Mouse (Mus musculus) cerebellum, adult 11 months (tissue): ENCODE data around the gene Ubr7.
A peak's percentile ranks its signal among the peaks of the same experiment; 100 is the strongest.

Experiments
- DNase-seq: peaks from one replicate; pipeline ENCODE4 v3.0.0; 2022

Gene Ubr7

GRCm38 (mm10) chr12:102743589-102744574 is 13.9 kb upstream of the Ubr7 start, which contains the start of the genes Moap1 and Tmem251:
Moap1 (minus strand) TSS chr12:102743661.
Tmem251 (plus strand) TSS chr12:102743762.
- peak; percentile 86 for DNase-seq

GRCm38 (mm10) chr12:102744839-102745238 is 12.9 kb upstream of the Ubr7 start:
- DNase-seq, result no peak

DNA sequence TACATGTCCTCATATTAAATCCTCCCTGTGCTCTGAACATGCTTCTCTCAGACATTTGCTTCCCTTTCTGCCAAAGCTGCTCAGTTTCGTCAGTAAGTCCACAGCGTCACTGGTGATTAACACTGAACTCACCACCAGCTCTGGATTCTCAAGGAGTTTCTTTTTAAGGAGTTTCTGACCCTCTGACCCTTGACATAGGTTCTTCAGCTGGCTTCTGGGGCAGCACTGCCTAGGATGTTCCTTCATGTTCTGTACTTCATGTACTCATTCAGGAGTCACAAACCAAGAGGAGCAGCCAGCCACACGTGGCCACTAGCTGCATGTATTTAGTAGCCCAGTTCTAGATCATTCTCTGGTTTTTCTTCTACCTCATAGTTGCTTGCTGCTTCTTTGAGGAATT is 9.5 kb upstream of the Ubr7 start:
- no peak for DNase-seq

GRCm38 (mm10) chr12:102756304-102756703 is 1.5 kb upstream of the Ubr7 start:
- DNase-seq, result peak; percentile 33

GRCm38 (mm10) chr12:102757055-102757688 is 595 bp upstream of the Ubr7 start:
- no peak for DNase-seq

DNA sequence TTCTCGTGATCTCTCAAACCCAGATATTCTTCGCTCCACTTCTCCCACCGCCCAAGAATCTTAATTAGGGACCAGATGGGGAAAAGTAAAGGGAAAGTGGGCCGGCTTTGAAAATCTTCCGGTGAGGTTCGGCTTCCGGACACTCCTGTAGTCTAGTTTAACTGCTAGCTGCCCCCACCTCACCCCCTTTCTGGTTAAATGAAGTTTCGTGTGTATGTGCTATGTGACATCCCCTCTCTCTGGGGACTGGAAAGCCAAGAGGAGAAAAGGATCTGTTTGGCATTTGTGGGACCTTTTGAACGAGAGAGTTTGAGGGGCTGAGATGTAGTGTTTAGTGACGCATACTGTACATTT is 613 bp downstream of the Ubr7 start, which contains the start of gene Gm20604:
Gene Gm20604 (minus strand): TSS at position 270 of the 354 bp plus-strand sequence.
- DNase-seq, result no peak

GRCm38 (mm10) chr12:102758936-102759335 is 1.2 kb downstream of the Ubr7 start:
- no peak for DNase-seq

- DNase-seq, result no peak
Observed at GRCm38 (mm10) chr12:102761668-102762067, 3.9 kb downstream of the Ubr7 start.

DNA sequence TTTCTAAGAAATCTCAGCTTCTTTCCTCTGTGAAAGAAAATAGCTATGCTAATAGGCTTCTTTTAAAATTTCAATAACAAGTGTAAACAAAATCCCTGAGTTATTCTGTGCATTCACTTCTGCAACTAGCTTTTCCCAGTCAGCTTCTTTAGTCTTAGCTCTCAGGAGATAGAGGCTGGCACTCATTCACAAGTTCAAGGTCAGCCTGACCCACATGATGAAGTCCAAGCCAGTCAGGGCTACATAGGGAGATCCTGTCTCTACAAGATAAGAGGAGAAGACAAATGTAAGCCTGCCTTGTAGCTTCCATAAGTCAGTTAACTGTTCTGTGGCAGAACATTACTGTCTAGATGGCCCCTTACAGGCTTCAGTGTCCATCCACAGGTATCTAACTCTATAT is 5.9 kb downstream of the Ubr7 start:
- no peak for DNase-seq

GRCm38 (mm10) chr12:102769000-102769399 is 11.2 kb downstream of the Ubr7 start:
- no peak for DNase-seq

GRCm38 (mm10) chr12:102771601-102772000 is 13.8 kb downstream of the Ubr7 start:
- no peak for DNase-seq

DNA sequence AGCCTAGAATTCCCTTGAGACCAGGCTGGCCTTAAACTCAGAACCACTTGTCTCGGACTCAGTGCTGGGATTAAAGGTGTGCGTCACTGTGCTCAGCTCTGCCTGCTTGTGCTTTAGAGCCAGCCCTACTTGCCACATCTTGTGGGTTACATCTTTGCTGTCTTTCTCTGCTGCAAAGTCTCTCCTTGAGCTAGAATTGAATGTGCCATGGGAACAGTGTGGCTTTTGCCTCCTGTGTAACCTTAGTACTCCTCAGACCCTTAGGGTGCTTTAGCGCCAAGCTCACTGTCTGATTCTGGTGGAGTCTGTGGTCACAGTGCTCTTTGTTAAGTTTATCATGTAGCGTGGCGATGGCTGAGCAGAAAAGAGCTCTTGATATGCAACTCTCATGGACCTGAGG is 14.9 kb downstream of the Ubr7 start:
- DNase-seq, result no peak

- DNase-seq, result no peak
Observed at GRCm38 (mm10) chr12:102776035-102776434, 18.3 kb downstream of the Ubr7 start.

GRCm38 (mm10) chr12:102778151-102778550 is 20.4 kb downstream of the Ubr7 start:
- DNase-seq, result peak; percentile 22

GRCm38 (mm10) chr12:102779452-102779851 is 21.7 kb downstream of the Ubr7 start:
- no peak for DNase-seq

GRCm38 (mm10) chr12:102782841-102783240 is 25.1 kb downstream of the Ubr7 start:
- no peak for DNase-seq

DNA sequence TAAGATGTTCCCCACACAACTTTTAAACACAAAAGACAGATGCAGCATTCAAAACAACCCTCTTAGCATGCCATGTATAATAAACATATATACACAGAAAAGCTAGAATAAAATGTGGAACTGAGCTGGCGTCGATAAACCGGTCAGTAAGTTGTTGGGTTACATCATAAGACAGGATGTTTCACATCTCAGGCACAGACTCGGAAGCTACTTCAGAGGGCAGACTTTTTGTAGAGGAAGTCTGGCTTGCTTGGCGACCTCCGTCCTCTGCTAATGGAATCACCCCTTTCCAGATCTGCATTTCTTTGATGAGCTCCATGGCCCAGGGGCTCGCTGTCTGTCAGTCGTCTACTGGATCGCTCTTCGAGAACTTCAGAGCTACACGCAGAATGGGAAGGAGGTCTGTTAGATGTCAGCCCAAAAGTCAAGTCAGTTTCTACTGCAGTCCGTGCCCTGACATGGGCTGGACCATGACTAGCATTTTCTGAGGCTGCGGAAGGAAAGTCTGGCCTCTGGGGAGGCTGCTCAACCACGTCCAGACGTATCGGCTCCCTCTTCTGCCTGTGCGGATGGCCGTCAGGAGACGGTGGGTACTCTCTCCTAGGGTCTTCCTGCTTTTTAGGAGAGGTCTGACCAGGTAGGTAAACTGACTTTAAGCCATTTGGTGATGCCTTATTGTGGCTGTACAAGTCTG is 27.3 kb downstream of the Ubr7 start:
- DNase-seq, result no peak

DNA sequence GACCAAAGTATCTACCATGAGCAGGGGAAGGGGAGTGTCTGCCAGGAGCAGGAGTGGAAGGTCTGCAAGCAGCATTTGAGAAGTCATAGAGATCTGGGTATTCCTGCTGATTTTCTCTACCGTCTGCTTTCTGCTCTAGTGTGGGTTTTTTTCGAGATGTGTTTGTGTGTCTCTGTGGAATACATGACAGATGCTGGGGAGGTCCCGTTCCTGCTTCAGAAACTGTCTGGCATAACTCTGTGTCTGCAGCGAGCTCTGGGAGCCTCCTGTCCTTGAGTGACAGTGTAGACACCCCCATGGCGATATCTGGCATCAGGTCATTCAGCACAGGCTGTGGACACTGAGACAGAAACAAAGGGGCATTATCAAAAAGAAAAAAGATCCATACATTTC is 27.8 kb downstream of the Ubr7 start:
- DNase-seq, result no peak

- no peak for DNase-seq
Observed at GRCm38 (mm10) chr12:102787927-102788326, 30.2 kb downstream of the Ubr7 start.

GRCm38 (mm10) chr12:102799528-102799927 is 41.8 kb downstream of the Ubr7 start:
- no peak for DNase-seq

- no peak for DNase-seq
Observed at GRCm38 (mm10) chr12:102814858-102815257, 57.1 kb downstream of the Ubr7 start.

DNA sequence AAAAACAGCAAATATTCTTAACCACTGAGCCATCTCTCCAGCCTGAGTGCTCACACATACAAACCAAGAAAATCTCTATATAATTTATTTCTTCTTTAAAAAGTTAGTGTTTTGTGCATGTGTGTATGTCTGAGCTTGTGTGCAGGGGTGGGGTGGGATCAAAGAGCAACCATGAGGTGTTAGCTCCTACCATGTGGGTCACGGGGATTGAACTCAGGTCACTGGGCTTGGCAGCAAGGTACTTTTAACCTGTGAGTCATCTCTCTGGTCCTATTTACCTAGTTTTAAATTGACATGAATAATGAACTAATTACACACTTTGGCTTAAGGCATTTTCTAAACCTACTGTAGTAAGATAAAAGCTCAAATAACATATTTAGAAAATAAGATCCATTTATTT is 68.6 kb downstream of the Ubr7 start:
- no peak for DNase-seq

- no peak for DNase-seq
Observed at GRCm38 (mm10) chr12:102827119-102827518, 69.4 kb downstream of the Ubr7 start.
